Comparison of ENCODE assay signal across 10 mouse cellular contexts in genomic region chr16:8333081-8333710, GRCm38 (mm10).
A peak's percentile ranks its signal among the peaks of the same experiment; 100 is the strongest.
DNase-seq lines count a peak whose midpoint lies in the region; ATAC-seq lines count a peak whose summit lies in the region.
"Had no signal": no experiment of that assay in that cellular context is flagged by ENCODE, and none has a peak within 500 bp of the region (broad histone marks: within the 10 kb centered on the region; RNA-seq: fewer than 3 reads in every experiment).

No protein-coding gene starts in this region.

- peak overlapping the region; percentile 31 for H3K4me2 ChIP-seq in midbrain, embryonic 13.5 days (replicated peaks)
- H3K4me2 ChIP-seq: embryonic facial prominence, embryonic 15.5 days; lung, embryonic 15.5 days had no signal

- intact Hi-C loops in heart, postnatal 25 days (cut with DNase I), result no loop called here

- DNase-seq in heart, adult 11 months, result peak; percentile 91
- no peak for DNase-seq in heart, postnatal 25 days (ENCODE audit: low spot score)
- peak; percentile 9 for DNase-seq in cerebellum, adult 9-11 months
- peak; percentile 40 to 63 for DNase-seq in frontal cortex, postnatal 36 days (ENCODE audit: low spot score in 2 of 2)
- DNase-seq in layer of hippocampus, adult 11-12 months (ENCODE audit: low spot score), result peak; percentile 47
- DNase-seq in B cell, adult 2 months, result no peak
- no peak for DNase-seq in thymus, postnatal 36 days

- peaks cover 14% of the 10 kb centered on the region for H3K4me1 ChIP-seq in midbrain, embryonic 13.5 days (replicated peaks)
- H3K4me1 ChIP-seq: embryonic facial prominence, embryonic 15.5 days; lung, embryonic 15.5 days had no signal

- ATAC-seq in midbrain, embryonic 13.5 days, result peak; percentile 83

- 0 out of 2 replicates have a peak overlapping the region, but pooled peaks have one; percentile 28 for H3K9ac ChIP-seq in midbrain, embryonic 13.5 days (replicated peaks)
- H3K9ac ChIP-seq: embryonic facial prominence, embryonic 15.5 days; lung, embryonic 15.5 days had no signal

- 15% methylated on average over 8 of the region's 8 CpGs for WGBS in midbrain, embryonic 13.5 days

- H3K27ac ChIP-seq in midbrain, embryonic 13.5 days, result peak overlapping the region; percentile 19; the same call in 1 of the 2 replicates
- H3K27ac ChIP-seq: embryonic facial prominence, embryonic 15.5 days; lung, embryonic 15.5 days had no signal

- no peak overlapping the region for H3K4me3 ChIP-seq in midbrain, embryonic 13.5 days (replicated peaks)
- H3K4me3 ChIP-seq: embryonic facial prominence, embryonic 15.5 days; lung, embryonic 15.5 days had no signal

- no peaks in the 10 kb centered on the region for H3K36me3 ChIP-seq in midbrain, embryonic 13.5 days
- H3K36me3 ChIP-seq: embryonic facial prominence, embryonic 15.5 days; lung, embryonic 15.5 days had no signal

- H3K27me3 ChIP-seq in midbrain, embryonic 13.5 days, result no peaks in the 10 kb centered on the region
- H3K27me3 ChIP-seq: embryonic facial prominence, embryonic 15.5 days; lung, embryonic 15.5 days had no signal

- no peaks in the 10 kb centered on the region for H3K9me3 ChIP-seq in midbrain, embryonic 13.5 days
- H3K9me3 ChIP-seq: embryonic facial prominence, embryonic 15.5 days; lung, embryonic 15.5 days had no signal

Comparison
In these comparisons a context has a peak if more than half of its experiments do, and no peak if none do; other contexts are left out.
1. DNase-seq: peak in heart, adult 11 months (single experiment), cerebellum, adult 9-11 months (single experiment), frontal cortex, postnatal 36 days (2 of 2) and layer of hippocampus, adult 11-12 months (single experiment); none in heart, postnatal 25 days (single experiment), B cell, adult 2 months (0 of 2) and thymus, postnatal 36 days (0 of 2).